Mouse (Mus musculus) heart, postnatal 0 days (tissue): Measurements from ENCODE around the gene Ddn. TPM values are rescaled to one million over a fixed set of nuclear protein-coding genes. Genes with fewer than 3 reads are reported as not detected.
A peak's percentile ranks its signal among the peaks of the same experiment; 100 is the strongest.

Experiments used
- ATAC-seq: fragments of 200-750 bp; cut with Nextera tagmentation; 2 replicates; pipeline ENCODE4 v1.8.0; 2017; ENCODE audit warnings: low read depth, moderate number of reproducible peaks, moderate library complexity; ENCODE audit not compliant: insufficient read depth
- DNase-seq: peaks from one replicate; pipeline ENCODE4 v3.0.0-alpha.2; 2016; ENCODE audit warnings: low spot score
- H3K27ac ChIP-seq: fragments of 300-500 bp; sonication (generic); 2 replicates; pipeline ENCODE4 v1.5.1; 2014; ENCODE audit warnings: low read depth, mild to moderate bottlenecking
- H3K27me3 ChIP-seq: fragments of 300-500 bp; sonication (generic); 2 replicates; pipeline ENCODE4 v1.6.1; 2014; ENCODE audit warnings: low read length, mixed read lengths; ENCODE audit not compliant: control insufficient read depth, insufficient read depth
- H3K36me3 ChIP-seq: fragments of 300-500 bp; sonication (generic); replicated peaks from 2 replicates; pipeline ENCODE4 v1.6.1; 2014; ENCODE audit warnings: low read length, mixed read lengths; ENCODE audit not compliant: control insufficient read depth, insufficient read depth
- H3K4me1 ChIP-seq: fragments of 300-500 bp; sonication (generic); 2 replicates; pipeline ENCODE4 v1.6.1; 2014; ENCODE audit warnings: antibody characterized with exemption; ENCODE audit not compliant: control insufficient read depth, insufficient read depth
- H3K4me2 ChIP-seq: fragments of 300-500 bp; sonication (generic); 2 replicates; pipeline ENCODE4 v1.6.1; 2014; ENCODE audit warnings: low read depth, mild to moderate bottlenecking, low read length, moderate library complexity
- H3K4me3 ChIP-seq: fragments of 300-500 bp; sonication (generic); 2 replicates; pipeline ENCODE4 v1.5.1; 2014; ENCODE audit warnings: low read depth, low read length
- H3K9ac ChIP-seq: fragments of 300-500 bp; sonication (generic); replicated peaks from 2 replicates; pipeline ENCODE4 v1.6.1; 2014; ENCODE audit warnings: low read depth, low read length, mixed read lengths
- H3K9me3 ChIP-seq: fragments of 300-500 bp; sonication (generic); replicated peaks from 2 replicates; pipeline ENCODE4 v1.6.1; 2016; ENCODE audit warnings: low read length; ENCODE audit not compliant: control insufficient read depth
- CTCF ChIP-seq: IDR thresholded peaks from 2 replicates; pipeline ENCODE4 v1.5.1; 2016; ENCODE audit warnings: antibody characterized with exemption, control low read depth, low read depth
- EP300 ChIP-seq: IDR thresholded peaks from 2 replicates; pipeline ENCODE4 v1.6.1; 2016; ENCODE audit warnings: antibody characterized with exemption, low read depth
- WGBS: fragments of 180-500 bp; shearing (Covaris S2); extraction: QIAGEN DNeasy Blood & Tissue Kit; methylation state at CpG from one replicate; pipeline ENCODE4 v1.1.7; 2014; 5-methylcytosine and 5-hydroxymethylcytosine counted together
- polyA plus RNA-seq: library from polyadenylated mRNA; unstranded; fragments of >200 nt; fragmentation: Nextera tagmentation; extraction: Ambion mirVana; gene quantifications from 2 replicates; pipeline ENCODE4 v1.2.1, GENCODE M21; 2015
- total RNA-seq: library from RNA; depleted of rRNA; stranded (reverse); fragments of >200 nt; gene quantifications from 2 replicates; pipeline ENCODE4 v1.2.3, GENCODE M21; 2014; ENCODE audit warnings: low replicate concordance

Ddn gene
- total and polyA plus RNA-seq, 2 experiments from 2014 or later, result 0.11 to 1.4 TPM

- 62% methylated on average over 14 of the region's 14 CpGs for WGBS
- no peak for ATAC-seq
- H3K27ac ChIP-seq, result peak overlapping the region; percentile 11; the same call in 1 of the 2 replicates
Observed at GRCm38 (mm10) chr15:98835291-98835690, 26.0 kb upstream of the Ddn start.

GRCm38 (mm10) chr15:98834059-98834458 lies 24.8 kb upstream of the Ddn start:
- Histone ChIP-seq H3K9ac (no peak overlapping the region), H3K27ac (no peak overlapping the region), H3K4me2 (no peak overlapping the region), H3K36me3 (peaks cover 59% of the 10 kb centered on the region), H3K4me3 (no peak overlapping the region), H3K4me1 (peaks cover 5% of the 10 kb centered on the region; the same call in 1 of the 2 replicates), H3K27me3 (no peaks in the 10 kb centered on the region), H3K9me3 (no peaks in the 10 kb centered on the region)
- WGBS, result 86% methylated on average over 13 of the region's 13 CpGs
- ATAC-seq, result no peak
- TF ChIP-seq CTCF (no peak), EP300 (no peak)
- no peak for DNase-seq

More at GRCm38 (mm10) chr15:98835291-98835690, 26.0 kb upstream of the Ddn start:
- no peaks in the 10 kb centered on the region; the same call in 1 of the 2 replicates for H3K4me1 ChIP-seq
- no peak for DNase-seq
- no peak overlapping the region for H3K4me2 ChIP-seq
- H3K9me3 ChIP-seq, result no peaks in the 10 kb centered on the region
- peaks cover 71% of the 10 kb centered on the region for H3K36me3 ChIP-seq
- H3K9ac ChIP-seq, result no peak overlapping the region
- TF ChIP-seq CTCF, result no peak
- no peak for TF ChIP-seq EP300
- H3K4me3 ChIP-seq, result no peak overlapping the region
- H3K27me3 ChIP-seq, result no peaks in the 10 kb centered on the region

- no peak overlapping the region for H3K4me3 ChIP-seq
- no peak for DNase-seq
- WGBS, result 88% methylated on average over 11 of the region's 11 CpGs
- TF ChIP-seq CTCF (no peak), EP300 (no peak)
- no peaks in the 10 kb centered on the region for H3K9me3 ChIP-seq
- H3K9ac ChIP-seq, result no peak overlapping the region
- H3K36me3 ChIP-seq, result peaks cover 51% of the 10 kb centered on the region
- no peak overlapping the region for H3K4me2 ChIP-seq
- no peak for ATAC-seq
- peaks cover 8% of the 10 kb centered on the region; the same call in 1 of the 2 replicates for H3K4me1 ChIP-seq
- no peaks in the 10 kb centered on the region for H3K27me3 ChIP-seq
- H3K27ac ChIP-seq, result 0 out of 2 replicates have a peak overlapping the region, but pooled peaks have one; percentile 74
Observed at GRCm38 (mm10) chr15:98833281-98833680, 24.0 kb upstream of the Ddn start.

GRCm38 (mm10) chr15:98832161-98833058 lies 23.1 kb upstream of the Ddn start:
- H3K9ac ChIP-seq, result no peak overlapping the region
- no peaks in the 10 kb centered on the region for H3K27me3 ChIP-seq
- peaks cover 48% of the 10 kb centered on the region for H3K36me3 ChIP-seq
- no peaks in the 10 kb centered on the region for H3K9me3 ChIP-seq
- H3K4me1 ChIP-seq, result peaks cover 12% of the 10 kb centered on the region; the same call in 1 of the 2 replicates
- TF ChIP-seq EP300 (no peak), CTCF (no peak)
- DNase-seq (no peak), ATAC-seq (no peak)
- WGBS, result 43% methylated on average over 12 of the region's 12 CpGs
- peak overlapping the region; percentile 99 for H3K27ac ChIP-seq
- H3K4me3 ChIP-seq, result no peak overlapping the region
- H3K4me2 ChIP-seq, result peak overlapping the region; percentile 64

- Histone ChIP-seq H3K27me3 (no peaks in the 10 kb centered on the region), H3K9ac (peak overlapping the region; percentile 97; the same call in 1 of the 2 replicates), H3K4me1 (peaks cover 12% of the 10 kb centered on the region; the same call in 1 of the 2 replicates), H3K36me3 (peaks cover 40% of the 10 kb centered on the region), H3K27ac (peak overlapping the region; percentile 99), H3K9me3 (no peaks in the 10 kb centered on the region), H3K4me2 (peak overlapping the region; percentile 64), H3K4me3 (peak overlapping the region; percentile 92)
- DNase-seq (no peak), ATAC-seq (no peak)
- TF ChIP-seq CTCF (no peak), EP300 (peak; percentile 37; the same call in 1 of the 2 replicates)
- WGBS, result 16% methylated on average over 9 of the region's 9 CpGs
Observed at GRCm38 (mm10) chr15:98831684-98832035, 22.4 kb upstream of the Ddn start.
